Mouse (Mus musculus) granulocyte monocyte progenitor cell, adult 5-6 weeks (primary cell): Measurements from ENCODE around the gene Abi1. TPM values are rescaled to one million over a fixed set of nuclear protein-coding genes. Genes with fewer than 3 reads are reported as not detected.

Experiments
- total RNA-seq, 2 experiments: library from RNA; stranded (forward) in 1 of 2; stranded (reverse) in 1 of 2; fragments of 200-712, 200-1000 nt in 1 of 2; fragments of >200 nt in 1 of 2; fragmentation: Nextera tagmentation in 1 of 2; gene quantifications; 2 replicates each; pipeline ENCODE4 v1.2.3; 2014 to 2017

Gene Abi1
- total RNA-seq, 2 experiments from 2014 or later, result 64.4 to 88.9 TPM

Other genes with a start within 250 kb of the Abi1 start
- gene Pdss1, start 144.7 kb downstream of the Abi1 start, total RNA-seq (2014; fragmentation: Nextera tagmentation), result 37.9 and 53.4 TPM in 2 replicates
- gene Pdss1, start 144.7 kb downstream of the Abi1 start, total RNA-seq (2017), result 24.8 and 37.3 TPM in 2 replicates
- 15.9 and 34.7 TPM in 2 replicates for gene Acbd5, start 27.9 kb upstream of the Abi1 start, total RNA-seq (2014; fragmentation: Nextera tagmentation)
- gene Acbd5, start 27.9 kb upstream of the Abi1 start, total RNA-seq (2017), result 22.6 and 40.2 TPM in 2 replicates
- gene Mastl, start 115.8 kb upstream of the Abi1 start, total RNA-seq (2014; fragmentation: Nextera tagmentation), result 5.7 and 8.8 TPM in 2 replicates
- 9.4 and 11.9 TPM in 2 replicates for gene Mastl, start 115.8 kb upstream of the Abi1 start, total RNA-seq (2017)
- 69.8 and 71.5 TPM in 2 replicates for gene Yme1l1, start 116.1 kb upstream of the Abi1 start, total RNA-seq (2014; fragmentation: Nextera tagmentation)
- 91.9 and 108 TPM in 2 replicates for gene Yme1l1, start 116.1 kb upstream of the Abi1 start, total RNA-seq (2017)
- not detected in 2 replicates for gene 4931423N10Rik, start 167.2 kb upstream of the Abi1 start, total RNA-seq (2014; fragmentation: Nextera tagmentation)
- gene 4931423N10Rik, start 167.2 kb upstream of the Abi1 start, total RNA-seq (2017), result not detected in 2 replicates